Mouse (Mus musculus): Measurements from ENCODE around the gene Dop1a. TPM values are rescaled to one million over a fixed set of nuclear protein-coding genes. Genes with fewer than 3 reads are reported as not detected.

Gene Dop1a
- total RNA-seq (2021), result 10 to 100 TPM; 20.4 to 22.5 TPM
- long read RNA-seq, experiment 1, partial matches to known transcripts, result 0 of 1 reads
- long read RNA-seq, experiment 1, other reads (novel, unspliced or antisense), result 1 of 1 reads
- long read RNA-seq, experiment 2, partial matches to known transcripts, result 2 of 5 reads
- long read RNA-seq, experiment 2, other reads (novel, unspliced or antisense), result 3 of 5 reads

- peak; percentile 92 to 96 for DNase-seq (ENCODE audit: low spot score in 2 of 2)
Measured at GRCm38 (mm10) chr9:86466990-86467870, at the start of gene Dop1a. Gene Dop1a, plus strand, starts transcription at chr9:86467154.

GRCm38 (mm10) chr9:86417971-86418370 is 49.0 kb upstream of the Dop1a start:
- DNase-seq (ENCODE audit: low spot score in 2 of 2), result no peak

GRCm38 (mm10) chr9:86419366-86419765 is 47.6 kb upstream of the Dop1a start:
- DNase-seq (ENCODE audit: low spot score in 2 of 2), result no peak

- DNase-seq (ENCODE audit: low spot score in 2 of 2), result no peak
Measured at GRCm38 (mm10) chr9:86423331-86423730, 43.6 kb upstream of the Dop1a start.

- DNase-seq (ENCODE audit: low spot score in 2 of 2), result no peak
Measured at GRCm38 (mm10) chr9:86435510-86435909, 31.4 kb upstream of the Dop1a start.

GRCm38 (mm10) chr9:86436608-86437007 is 30.3 kb upstream of the Dop1a start:
- DNase-seq (ENCODE audit: low spot score in 2 of 2), result no peak

GRCm38 (mm10) chr9:86438337-86439009 is 28.5 kb upstream of the Dop1a start:
- DNase-seq (ENCODE audit: low spot score in 2 of 2), result no peak

GRCm38 (mm10) chr9:86442248-86442647 is 24.7 kb upstream of the Dop1a start:
- no peak for DNase-seq (ENCODE audit: low spot score in 2 of 2)

GRCm38 (mm10) chr9:86446847-86447246 is 20.1 kb upstream of the Dop1a start:
- no peak for DNase-seq (ENCODE audit: low spot score in 2 of 2)

GRCm38 (mm10) chr9:86447431-86447830 is 19.5 kb upstream of the Dop1a start:
- DNase-seq (ENCODE audit: low spot score in 2 of 2), result no peak

GRCm38 (mm10) chr9:86449581-86449980 is 17.4 kb upstream of the Dop1a start:
- peak; percentile 79 to 81 for DNase-seq (ENCODE audit: low spot score in 2 of 2)

- no peak for DNase-seq (ENCODE audit: low spot score in 2 of 2)
Measured at GRCm38 (mm10) chr9:86451094-86451493, 15.9 kb upstream of the Dop1a start.

GRCm38 (mm10) chr9:86451617-86452016 is 15.3 kb upstream of the Dop1a start:
- peak; percentile 27 to 45 for DNase-seq (ENCODE audit: low spot score in 2 of 2)

GRCm38 (mm10) chr9:86453626-86454025 is 13.3 kb upstream of the Dop1a start:
- no peak for DNase-seq (ENCODE audit: low spot score in 2 of 2)

- peak; percentile 90 for DNase-seq (ENCODE audit: low spot score in 2 of 2)
Measured at GRCm38 (mm10) chr9:86464151-86465105, 2.5 kb upstream of the Dop1a start, which contains the start of gene Ube2cbp. Gene Ube2cbp, minus strand, starts transcription at chr9:86464950.

GRCm38 (mm10) chr9:86475956-86476355 is 9.0 kb downstream of the Dop1a start:
- no peak for DNase-seq (ENCODE audit: low spot score in 2 of 2)

- no peak for DNase-seq (ENCODE audit: low spot score in 2 of 2)
Measured at GRCm38 (mm10) chr9:86476763-86477162, 9.8 kb downstream of the Dop1a start.

- DNase-seq (ENCODE audit: low spot score in 2 of 2), result no peak
Measured at GRCm38 (mm10) chr9:86478414-86479093, 11.6 kb downstream of the Dop1a start.

GRCm38 (mm10) chr9:86482236-86482635 is 15.3 kb downstream of the Dop1a start:
- no peak for DNase-seq (ENCODE audit: low spot score in 2 of 2)

- no peak for DNase-seq (ENCODE audit: low spot score in 2 of 2)
Measured at GRCm38 (mm10) chr9:86491740-86492139, 24.8 kb downstream of the Dop1a start.

Data from adrenal gland, adult 18-20 months (tissue).